Mouse (Mus musculus): ENCODE data around the gene Pcsk5.

Pcsk5 gene

GRCm38 (mm10) chr19:17806626-17807025, 30.8 kb downstream of the Pcsk5 start:
- DNase-seq (ENCODE audit: low spot score), result no peak

- DNase-seq (ENCODE audit: low spot score), result no peak
Measured at GRCm38 (mm10) chr19:17800798-17801197, 36.6 kb downstream of the Pcsk5 start.

GRCm38 (mm10) chr19:17799419-17800185, 37.8 kb downstream of the Pcsk5 start:
- no peak for DNase-seq (ENCODE audit: low spot score)

- DNase-seq (ENCODE audit: low spot score), result no peak
Measured at GRCm38 (mm10) chr19:17793457-17793856, 44.0 kb downstream of the Pcsk5 start.

GRCm38 (mm10) chr19:17791485-17792052, 45.9 kb downstream of the Pcsk5 start:
- DNase-seq (ENCODE audit: low spot score), result no peak

GRCm38 (mm10) chr19:17788617-17789317, 48.7 kb downstream of the Pcsk5 start:
- no peak for DNase-seq (ENCODE audit: low spot score)

- no peak for DNase-seq (ENCODE audit: low spot score)
Measured at GRCm38 (mm10) chr19:17786744-17787143, 50.7 kb downstream of the Pcsk5 start.

- no peak for DNase-seq (ENCODE audit: low spot score)
Measured at GRCm38 (mm10) chr19:17784401-17785192, 52.8 kb downstream of the Pcsk5 start.

GRCm38 (mm10) chr19:17783231-17783630, 54.2 kb downstream of the Pcsk5 start:
- DNase-seq (ENCODE audit: low spot score), result no peak

GRCm38 (mm10) chr19:17781323-17781722, 56.1 kb downstream of the Pcsk5 start:
- DNase-seq (ENCODE audit: low spot score), result no peak

GRCm38 (mm10) chr19:17775943-17776342, 61.5 kb downstream of the Pcsk5 start:
- no peak for DNase-seq (ENCODE audit: low spot score)

GRCm38 (mm10) chr19:17775097-17775496, 62.3 kb downstream of the Pcsk5 start:
- no peak for DNase-seq (ENCODE audit: low spot score)

GRCm38 (mm10) chr19:17774061-17774460, 63.4 kb downstream of the Pcsk5 start:
- no peak for DNase-seq (ENCODE audit: low spot score)

GRCm38 (mm10) chr19:17769610-17770399, 67.6 kb downstream of the Pcsk5 start:
- DNase-seq (ENCODE audit: low spot score), result no peak

- DNase-seq (ENCODE audit: low spot score), result no peak
Measured at GRCm38 (mm10) chr19:17765001-17765400, 72.4 kb downstream of the Pcsk5 start.

GRCm38 (mm10) chr19:17762740-17763139, 74.7 kb downstream of the Pcsk5 start:
- no peak for DNase-seq (ENCODE audit: low spot score)

GRCm38 (mm10) chr19:17761678-17762077, 75.8 kb downstream of the Pcsk5 start:
- DNase-seq (ENCODE audit: low spot score), result no peak

- no peak for DNase-seq (ENCODE audit: low spot score)
Measured at GRCm38 (mm10) chr19:17752841-17753240, 84.6 kb downstream of the Pcsk5 start.

- DNase-seq (ENCODE audit: low spot score), result no peak
Measured at GRCm38 (mm10) chr19:17748331-17748730, 89.1 kb downstream of the Pcsk5 start.

GRCm38 (mm10) chr19:17745380-17745779, 92.1 kb downstream of the Pcsk5 start:
- DNase-seq (ENCODE audit: low spot score), result no peak

- no peak for DNase-seq (ENCODE audit: low spot score)
Measured at GRCm38 (mm10) chr19:17744474-17745069, 92.9 kb downstream of the Pcsk5 start.

Data from c-Kit-positive CD71-positive TER-119-positive erythroid progenitor cells, embryonic 14.5 days (primary cell).